Mouse (Mus musculus) hindbrain, embryonic 10.5 days (tissue): Measurements from ENCODE around the gene Dlg2. TPM values are rescaled to one million over a fixed set of nuclear protein-coding genes. Genes with fewer than 3 reads are reported as not detected.

Source experiments
- DNase-seq: peaks from one replicate; pipeline ENCODE4 v3.0.0-alpha.2; 2017; ENCODE audit warnings: low spot score
- H3K27ac ChIP-seq: fragments of 300-500 bp; sonication (generic); 2 replicates; pipeline ENCODE4 v1.5.1; 2016; ENCODE audit warnings: mild to moderate bottlenecking, moderate library complexity
- H3K27me3 ChIP-seq: fragments of 300-500 bp; sonication (generic); 2 replicates; pipeline ENCODE4 v1.6.1; 2016; ENCODE audit warnings: mild to moderate bottlenecking; ENCODE audit not compliant: poor library complexity, insufficient read depth, severe bottlenecking
- H3K36me3 ChIP-seq: fragments of 300-500 bp; sonication (generic); 2 replicates; pipeline ENCODE4 v1.6.1; 2016; ENCODE audit warnings: mild to moderate bottlenecking, moderate library complexity
- H3K4me1 ChIP-seq: fragments of 300-500 bp; sonication (generic); replicated peaks from 2 replicates; pipeline ENCODE4 v1.6.1; 2016; ENCODE audit warnings: mild to moderate bottlenecking
- H3K4me3 ChIP-seq: fragments of 300-500 bp; sonication (generic); 2 replicates; pipeline ENCODE4 v1.5.1; 2016; ENCODE audit warnings: mild to moderate bottlenecking, moderate library complexity
- H3K9me3 ChIP-seq: fragments of 300-500 bp; sonication (generic); 2 replicates; pipeline ENCODE4 v1.6.1; 2016; ENCODE audit warnings: mild to moderate bottlenecking, moderate library complexity
- WGBS: fragments of 180-500 bp; shearing (Covaris S2); methylation state at CpG from one replicate; pipeline ENCODE4 v1.1.7; 2016; 5-methylcytosine and 5-hydroxymethylcytosine counted together
- polyA plus RNA-seq: library from polyadenylated mRNA; unstranded; fragments of >200 nt; fragmentation: Nextera tagmentation; extraction: Ambion mirVana; gene quantifications from 2 replicates; pipeline ENCODE4 v1.2.1, GENCODE M21; 2016

Dlg2 gene
- polyA plus RNA-seq, 1 experiment from 2014 or later = 2.2 TPM

GRCm38 (mm10) chr7:92430254-92430653, 1953.8 kb downstream of the Dlg2 start:
- Histone ChIP-seq H3K4me1 (no peaks in the 10 kb centered on the region), H3K27me3 (no peaks in the 10 kb centered on the region), H3K4me3 (no peak overlapping the region), H3K36me3 (no peaks in the 10 kb centered on the region), H3K9me3 (no peaks in the 10 kb centered on the region), H3K27ac (no peak overlapping the region)
- 81% methylated on average over 2 of the region's 2 CpGs for WGBS
- no peak for DNase-seq

DNA sequence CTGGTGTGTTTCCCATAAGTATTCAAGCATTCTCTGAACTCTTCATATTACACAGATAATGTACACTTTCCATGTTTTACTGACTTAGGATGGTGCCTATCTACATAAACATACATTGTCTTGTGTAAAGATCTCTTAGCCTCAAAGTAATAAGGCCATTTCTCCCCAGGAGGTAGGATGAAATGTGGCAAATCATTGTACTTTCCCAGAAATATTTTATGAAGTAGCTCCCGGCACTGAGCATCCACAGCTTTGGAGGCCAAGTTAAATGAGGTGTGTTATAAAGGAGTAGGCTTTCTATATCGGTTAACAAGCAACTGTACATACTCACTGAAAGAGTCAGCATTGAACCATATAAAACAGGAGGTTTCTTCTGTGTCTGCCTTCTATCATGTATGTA, 1960.7 kb downstream of the Dlg2 start:
- DNase-seq = no peak
- Histone ChIP-seq H3K9me3 (no peaks in the 10 kb centered on the region), H3K4me1 (no peaks in the 10 kb centered on the region; the same call in 1 of the 2 replicates), H3K27me3 (no peaks in the 10 kb centered on the region), H3K27ac (no peak overlapping the region), H3K4me3 (no peak overlapping the region), H3K36me3 (no peaks in the 10 kb centered on the region)
- WGBS = 96% methylated on average over 2 of the region's 2 CpGs

DNA sequence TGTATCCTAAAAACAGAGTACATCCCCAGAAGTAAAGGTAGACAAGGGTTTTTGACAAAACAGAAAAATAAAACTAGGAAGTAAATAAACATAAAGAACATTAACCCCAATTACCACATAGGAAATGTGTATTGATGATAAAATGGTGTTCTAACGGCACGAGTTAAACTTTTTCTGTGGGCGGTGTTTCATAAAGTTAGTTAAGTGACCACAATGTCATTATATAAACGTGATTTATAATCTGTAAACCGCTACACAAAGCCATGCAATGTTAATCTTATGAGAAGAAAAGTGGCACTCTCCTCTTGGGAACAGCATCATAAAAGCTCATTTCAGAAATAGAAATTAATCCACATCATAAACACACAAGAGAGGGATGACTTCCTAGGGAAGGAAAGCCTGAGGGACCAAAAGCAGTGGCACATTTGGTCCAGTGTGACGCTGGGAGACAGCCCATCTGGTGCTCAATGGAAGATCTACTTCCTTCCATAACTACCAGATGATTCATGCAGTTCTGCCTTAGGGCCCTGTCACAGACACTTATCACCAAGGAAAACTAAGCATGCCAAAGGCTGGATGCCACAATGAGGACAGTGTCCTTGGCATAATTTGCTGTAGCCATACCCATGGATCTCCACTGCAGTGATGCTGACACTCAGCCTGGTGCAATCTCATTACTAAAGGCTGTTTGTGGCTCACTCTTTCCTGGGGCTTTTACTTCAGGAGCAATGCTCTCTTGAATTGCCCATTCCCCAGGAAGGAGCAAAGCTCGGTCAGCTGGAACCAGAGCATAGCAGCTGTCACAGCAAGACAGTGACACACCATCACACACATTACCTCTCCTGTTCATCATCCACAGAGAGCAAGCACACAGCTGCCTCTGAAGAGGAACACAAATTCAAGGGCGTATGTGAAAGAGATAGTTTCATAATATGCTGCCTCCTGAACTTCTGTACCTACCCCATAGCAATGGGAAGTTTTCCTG, 1963.3 kb downstream of the Dlg2 start:
- no peaks in the 10 kb centered on the region for H3K27me3 ChIP-seq
- 86% methylated on average over 8 of the region's 8 CpGs for WGBS
- no peak for DNase-seq
- H3K4me1 ChIP-seq = no peaks in the 10 kb centered on the region; the same call in 1 of the 2 replicates
- no peak overlapping the region for H3K4me3 ChIP-seq
- no peak overlapping the region for H3K27ac ChIP-seq
- no peaks in the 10 kb centered on the region for H3K9me3 ChIP-seq
- no peaks in the 10 kb centered on the region for H3K36me3 ChIP-seq

- no peak for DNase-seq
- H3K27me3 ChIP-seq = no peaks in the 10 kb centered on the region
- H3K9me3 ChIP-seq = no peaks in the 10 kb centered on the region
- H3K4me3 ChIP-seq = no peak overlapping the region
- no peak overlapping the region for H3K27ac ChIP-seq
- no peaks in the 10 kb centered on the region for H3K36me3 ChIP-seq
- H3K4me1 ChIP-seq = no peaks in the 10 kb centered on the region; the same call in 1 of the 2 replicates
These were observed 1965.1 kb downstream of the Dlg2 start for GRCm38 (mm10) chr7:92441611-92442010.

DNA sequence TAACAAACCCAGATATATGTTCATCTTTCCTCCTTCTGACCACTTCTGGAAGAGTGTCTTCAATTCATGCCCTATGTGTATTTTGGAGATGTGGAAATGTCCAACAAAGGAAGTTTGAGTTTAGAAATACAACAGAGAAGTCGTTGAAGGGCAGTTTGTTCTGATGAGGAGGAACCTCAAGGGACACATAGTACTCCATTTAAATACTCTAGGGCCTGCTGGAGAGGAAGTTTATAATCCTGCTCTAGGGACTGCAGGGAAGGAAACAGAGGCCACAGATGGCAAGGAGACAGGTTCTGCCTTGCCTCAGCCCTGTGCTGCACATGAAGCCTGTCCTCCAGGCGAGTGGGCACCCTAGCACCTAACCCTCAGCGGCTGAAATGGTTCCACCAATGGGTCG, 1965.6 kb downstream of the Dlg2 start:
- H3K9me3 ChIP-seq = no peaks in the 10 kb centered on the region
- DNase-seq = no peak
- WGBS = 82% methylated on average over 4 of the region's 4 CpGs
- no peak overlapping the region for H3K4me3 ChIP-seq
- H3K4me1 ChIP-seq = no peaks in the 10 kb centered on the region; the same call in 1 of the 2 replicates
- no peak overlapping the region for H3K27ac ChIP-seq
- H3K27me3 ChIP-seq = no peaks in the 10 kb centered on the region
- H3K36me3 ChIP-seq = no peaks in the 10 kb centered on the region

- Histone ChIP-seq H3K27me3 (no peaks in the 10 kb centered on the region), H3K4me3 (no peak overlapping the region), H3K9me3 (no peaks in the 10 kb centered on the region), H3K27ac (no peak overlapping the region), H3K4me1 (no peaks in the 10 kb centered on the region), H3K36me3 (no peaks in the 10 kb centered on the region)
- no peak for DNase-seq
- 86% methylated on average over 6 of the region's 6 CpGs for WGBS
These were observed 1971.5 kb downstream of the Dlg2 start for GRCm38 (mm10) chr7:92447938-92448337.

DNA sequence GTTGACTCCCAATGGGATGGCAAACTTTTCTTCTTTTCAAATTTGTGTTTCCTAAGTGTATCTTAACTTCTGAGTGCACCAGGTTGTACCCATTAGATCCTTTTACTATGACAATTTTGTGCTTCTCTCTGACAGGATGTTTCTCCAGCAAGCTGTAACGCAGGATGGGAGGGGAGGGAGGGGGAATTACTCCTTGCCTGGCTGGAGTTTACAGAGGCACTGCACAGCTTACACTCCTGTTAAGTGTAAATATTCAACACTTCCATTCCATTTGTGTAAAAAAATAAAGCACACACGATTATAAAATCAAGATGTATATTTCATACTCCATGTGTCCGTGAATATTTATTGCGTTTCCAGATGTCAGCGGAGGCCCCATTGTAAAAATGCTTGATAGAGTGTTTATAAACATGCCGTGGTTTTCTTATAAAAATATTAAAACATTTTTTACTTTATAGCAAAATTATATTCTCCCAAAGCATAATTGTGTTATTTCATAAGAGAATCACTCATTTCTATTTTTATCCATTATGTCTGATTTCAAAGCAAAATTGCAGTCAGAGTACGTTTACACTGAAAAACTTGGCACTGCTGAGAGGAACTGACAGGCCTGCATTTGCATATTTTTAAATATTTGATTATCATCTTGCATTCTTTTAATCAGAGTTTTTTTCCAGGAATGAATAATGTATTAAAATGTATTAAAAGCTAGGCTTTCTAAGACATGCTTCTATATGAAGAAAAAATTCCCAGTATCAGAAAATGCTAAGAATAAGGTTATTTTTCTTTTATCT, 1972.5 kb downstream of the Dlg2 start:
- 87% methylated on average over 7 of the region's 7 CpGs for WGBS
- no peaks in the 10 kb centered on the region for H3K4me1 ChIP-seq
- H3K36me3 ChIP-seq = no peaks in the 10 kb centered on the region
- DNase-seq = no peak
- no peak overlapping the region for H3K27ac ChIP-seq
- no peaks in the 10 kb centered on the region for H3K27me3 ChIP-seq
- no peak overlapping the region for H3K4me3 ChIP-seq
- no peaks in the 10 kb centered on the region for H3K9me3 ChIP-seq

GRCm38 (mm10) chr7:92454176-92454575, 1977.7 kb downstream of the Dlg2 start:
- 86% methylated on average over 2 of the region's 2 CpGs for WGBS
- Histone ChIP-seq H3K4me1 (peaks cover 5% of the 10 kb centered on the region; the same call in 1 of the 2 replicates), H3K9me3 (no peaks in the 10 kb centered on the region), H3K4me3 (no peak overlapping the region), H3K27me3 (no peaks in the 10 kb centered on the region), H3K27ac (no peak overlapping the region), H3K36me3 (no peaks in the 10 kb centered on the region)
- no peak for DNase-seq

DNA sequence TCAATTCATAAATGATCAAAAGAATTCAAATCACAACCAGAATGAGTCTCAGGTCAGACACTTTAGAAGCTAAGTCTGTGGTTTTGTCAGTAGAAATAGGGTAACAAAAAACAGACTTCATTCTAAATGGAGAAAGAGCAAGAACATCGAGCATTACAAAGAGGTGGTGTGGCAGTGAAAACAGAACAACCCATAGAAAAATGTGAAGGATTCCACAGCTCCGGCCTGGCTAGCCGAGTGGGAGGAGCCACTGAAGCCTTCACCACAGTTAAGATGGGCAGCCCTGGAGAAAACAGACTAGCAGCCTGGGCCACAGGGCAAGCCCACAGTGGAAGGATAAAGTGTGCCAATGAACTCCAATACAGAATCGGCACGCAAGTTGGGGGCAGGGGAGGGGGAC, 1979.5 kb downstream of the Dlg2 start:
- WGBS = 56% methylated on average over 5 of the region's 5 CpGs
- Histone ChIP-seq H3K27me3 (no peaks in the 10 kb centered on the region), H3K4me3 (no peak overlapping the region), H3K27ac (no peak overlapping the region), H3K9me3 (no peaks in the 10 kb centered on the region), H3K4me1 (peaks cover 5% of the 10 kb centered on the region; the same call in 1 of the 2 replicates), H3K36me3 (no peaks in the 10 kb centered on the region)
- DNase-seq = no peak

GRCm38 (mm10) chr7:92457791-92458190, 1981.3 kb downstream of the Dlg2 start:
- Histone ChIP-seq H3K36me3 (no peaks in the 10 kb centered on the region), H3K27me3 (no peaks in the 10 kb centered on the region), H3K4me3 (no peak overlapping the region), H3K4me1 (peaks cover 5% of the 10 kb centered on the region; the same call in 1 of the 2 replicates), H3K9me3 (no peaks in the 10 kb centered on the region), H3K27ac (no peak overlapping the region)
- WGBS = 33% methylated on average over 4 of the region's 4 CpGs
- no peak for DNase-seq

GRCm38 (mm10) chr7:92458308-92458707, 1981.8 kb downstream of the Dlg2 start:
- no peak for DNase-seq
- H3K4me3 ChIP-seq = no peak overlapping the region
- no peak overlapping the region for H3K27ac ChIP-seq
- H3K4me1 ChIP-seq = peaks cover 5% of the 10 kb centered on the region; the same call in 1 of the 2 replicates
- 88% methylated on average over 4 of the region's 4 CpGs for WGBS
- H3K9me3 ChIP-seq = no peaks in the 10 kb centered on the region
- H3K36me3 ChIP-seq = no peaks in the 10 kb centered on the region
- no peaks in the 10 kb centered on the region for H3K27me3 ChIP-seq

- Histone ChIP-seq H3K27ac (no peak overlapping the region), H3K36me3 (no peaks in the 10 kb centered on the region), H3K27me3 (no peaks in the 10 kb centered on the region), H3K4me1 (peaks cover 5% of the 10 kb centered on the region; the same call in 1 of the 2 replicates), H3K9me3 (no peaks in the 10 kb centered on the region), H3K4me3 (no peak overlapping the region)
- no peak for DNase-seq
These were observed 1984.1 kb downstream of the Dlg2 start for GRCm38 (mm10) chr7:92460578-92460977.

DNA sequence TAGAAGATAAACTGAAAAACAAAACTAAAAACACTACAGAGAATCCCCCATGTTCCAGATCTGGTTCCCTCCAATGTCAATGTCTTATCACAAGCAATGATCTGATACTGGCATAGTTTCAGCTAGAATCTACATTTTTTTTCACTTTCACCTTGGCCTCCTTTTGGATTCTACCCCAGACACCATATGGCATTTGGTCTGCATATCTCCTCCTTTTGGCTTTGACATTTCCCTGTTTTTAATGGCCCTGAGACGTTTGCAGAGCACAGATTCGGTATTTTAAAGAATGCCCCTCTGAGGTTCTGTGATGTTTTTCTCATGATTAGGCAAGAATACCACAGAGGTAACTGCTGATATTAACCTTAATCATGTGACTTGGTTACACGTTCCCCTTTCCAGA, 1984.8 kb downstream of the Dlg2 start:
- Histone ChIP-seq H3K27ac (no peak overlapping the region), H3K9me3 (no peaks in the 10 kb centered on the region), H3K27me3 (no peaks in the 10 kb centered on the region), H3K36me3 (no peaks in the 10 kb centered on the region), H3K4me3 (no peak overlapping the region), H3K4me1 (peaks cover 5% of the 10 kb centered on the region; the same call in 1 of the 2 replicates)
- 86% methylated on average over 3 of the region's 3 CpGs for WGBS
- DNase-seq = no peak
